Mouse (Mus musculus) kidney, adult 2 months (tissue): ENCODE measurements at regions not wholly inside any gene's neighbourhood (a gene's known extent, or its start where the extent isn't known, plus 50 kb on each side); places are given as distances from the start of the nearest gene placed in this dataset.

Experiments
- CTCF ChIP-seq: fragments of 200-500 bp; conservative IDR thresholded peaks from 2 replicates; pipeline ENCODE4 v1.5.1; 2011; ENCODE audit warnings: low read depth, mild to moderate bottlenecking, control low read depth, low read length, moderate library complexity, mixed read lengths; ENCODE audit not compliant: insufficient read depth, insufficient read length
- POLR2A ChIP-seq: fragments of 200-500 bp; IDR thresholded peaks from one replicate; pipeline ENCODE4 v1.6.1; 2011; ENCODE audit warnings: low read depth, low read length, control low read depth

- TF ChIP-seq CTCF (no peak), POLR2A (no peak)
These were observed 60.8 kb upstream of the Plcz1 start for GRCm38 (mm10) chr6:140102043-140102442.
